Mouse (Mus musculus) lung, adult 18-20 months (tissue): ENCODE data around the gene Cdh22.

ENCODE experiments used
- DNase-seq, 2 experiments: peaks; one replicate each; pipeline ENCODE4 v3.0.0; 2022; ENCODE audit warnings: mixed read lengths in 2 of 2

Gene Cdh22

GRCm38 (mm10) chr2:165205486-165205885, 29.2 kb downstream of the Cdh22 start:
- no peak for DNase-seq

GRCm38 (mm10) chr2:165204931-165205330, 29.7 kb downstream of the Cdh22 start:
- DNase-seq, result no peak

- no peak for DNase-seq
Measured at GRCm38 (mm10) chr2:165201761-165202751, 32.6 kb downstream of the Cdh22 start.

- no peak for DNase-seq
Measured at GRCm38 (mm10) chr2:165197546-165197945, 37.1 kb downstream of the Cdh22 start.

GRCm38 (mm10) chr2:165195411-165196182, 39.1 kb downstream of the Cdh22 start:
- no peak for DNase-seq

- DNase-seq, result no peak
Measured at GRCm38 (mm10) chr2:165191483-165191882, 43.2 kb downstream of the Cdh22 start.

GRCm38 (mm10) chr2:165189546-165189945, 45.1 kb downstream of the Cdh22 start:
- peak; percentile 8 to 45 for DNase-seq

- DNase-seq, result no peak
Measured at GRCm38 (mm10) chr2:165187648-165188380, 46.8 kb downstream of the Cdh22 start.

GRCm38 (mm10) chr2:165184015-165184633, 50.5 kb downstream of the Cdh22 start:
- DNase-seq, result no peak

GRCm38 (mm10) chr2:165182085-165182976, 52.3 kb downstream of the Cdh22 start:
- no peak for DNase-seq

GRCm38 (mm10) chr2:165179231-165179630, 55.4 kb downstream of the Cdh22 start:
- no peak for DNase-seq

- DNase-seq, result no peak
Measured at GRCm38 (mm10) chr2:165176965-165177364, 57.7 kb downstream of the Cdh22 start.

GRCm38 (mm10) chr2:165166664-165167435, 67.8 kb downstream of the Cdh22 start:
- DNase-seq, result no peak

GRCm38 (mm10) chr2:165162221-165162620, 72.4 kb downstream of the Cdh22 start:
- no peak for DNase-seq

- peak in 1 of 2 experiments; percentile 4 for DNase-seq
Measured at GRCm38 (mm10) chr2:165160466-165160865, 74.2 kb downstream of the Cdh22 start.

GRCm38 (mm10) chr2:165159055-165159688, 75.5 kb downstream of the Cdh22 start:
- peak in 1 of 2 experiments; percentile 19 for DNase-seq

GRCm38 (mm10) chr2:165158317-165158716, 76.3 kb downstream of the Cdh22 start:
- no peak for DNase-seq

- no peak for DNase-seq
Measured at GRCm38 (mm10) chr2:165157900-165158299, 76.8 kb downstream of the Cdh22 start.

- DNase-seq, result no peak
Measured at GRCm38 (mm10) chr2:165153006-165153405, 81.6 kb downstream of the Cdh22 start.

GRCm38 (mm10) chr2:165149741-165150140, 84.9 kb downstream of the Cdh22 start:
- DNase-seq, result no peak
